Mouse (Mus musculus): ENCODE results near the gene Sh3pxd2a. TPM values are rescaled to one million over a fixed set of nuclear protein-coding genes. Genes with fewer than 3 reads are reported as not detected.

Gene Sh3pxd2a
- total and polyA plus RNA-seq, 3 experiments = 1.3 to 4.6 (median 3.2) TPM

DNA sequence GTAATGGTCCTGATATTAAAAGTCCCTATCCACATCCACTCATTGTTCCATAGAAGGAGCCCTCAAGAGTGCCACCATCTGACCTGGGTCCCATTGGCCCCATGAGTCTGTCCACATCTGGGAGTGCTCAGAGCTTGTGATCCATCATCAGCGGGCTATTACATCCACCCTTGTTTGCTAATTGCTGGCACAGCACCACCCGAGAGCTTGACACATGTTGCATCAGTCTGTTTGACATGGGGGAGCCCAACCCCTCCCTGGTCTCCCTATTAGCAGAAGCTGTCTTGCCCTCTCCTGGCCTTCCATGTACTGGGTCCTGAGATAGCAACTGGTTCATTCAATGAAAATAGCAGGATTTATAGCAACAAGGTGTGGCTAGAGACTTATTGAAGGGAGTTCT is 34.0 kb downstream of the Sh3pxd2a start:
- H3K9me3 ChIP-seq (replicated peaks; ENCODE audit: low read length) = peaks cover 1% of the 10 kb centered on the region
- H3K9ac ChIP-seq (ENCODE audit: insufficient read depth, low read depth) = no peak overlapping the region
- H3K4me2 ChIP-seq (ENCODE audit: insufficient read depth, low read depth, poor library complexity, severe bottlenecking) = no peak overlapping the region
- peaks cover 0 to 17% of the 10 kb centered on the region in 2 experiments for H3K36me3 ChIP-seq (replicated peaks in 1 of 2; ENCODE audit: control insufficient read depth in 1 of 2, insufficient read depth in 1 of 2, low read length in 1 of 2)
- dilution Hi-C loops (cut with MboI; ENCODE audit: extremely low pct_ligation_motif_present, extremely low pct_unique_long_range_greater_than_20kb, low sequenced_read_pairs) = no loop called here
- no peak for DNase-seq (ENCODE audit: extremely low read depth)
- H3K4me3 ChIP-seq (replicated peaks in 1 of 3; ENCODE audit: low read depth in 2 of 3, low read length in 2 of 3, poor library complexity in 1 of 3) = no peak overlapping the region
- H3K79me2 ChIP-seq (replicated peaks; ENCODE audit: control insufficient read depth, extremely low read depth, insufficient read depth, poor library complexity, severe bottlenecking) = no peaks in the 10 kb centered on the region
- TF ChIP-seq JUND (conservative IDR thresholded peaks at IDR 0.05; ENCODE audit: low read depth, low read length) (no peak), NRF1 (IDR thresholded peaks at IDR 0.05; ENCODE audit: low read depth, low read length) (no peak), ZC3H11A (IDR thresholded peaks at IDR 0.05; ENCODE audit: low read depth, low read length) (no peak), CHD2 (IDR thresholded peaks at IDR 0.05; ENCODE audit: low read length) (no peak), SIN3A (IDR thresholded peaks at IDR 0.05; ENCODE audit: low read length) (no peak), MYC (IDR thresholded peaks at IDR 0.05; ENCODE audit: low read depth, low read length) (no peak), IRF4 (IDR thresholded peaks at IDR 0.05; ENCODE audit: low read depth, low read length) (no peak), E2F4 (IDR thresholded peaks at IDR 0.05; ENCODE audit: insufficient replicate concordance, low read depth, low read length) (no peak), RAD21 (IDR thresholded peaks at IDR 0.05; ENCODE audit: low read depth, low read length) (no peak), HCFC1 (IDR thresholded peaks at IDR 0.05; ENCODE audit: low read depth, low read length) (no peak), TCF12 (IDR thresholded peaks at IDR 0.05; ENCODE audit: low read depth, low read length) (no peak), ZKSCAN1 (IDR thresholded peaks at IDR 0.05; ENCODE audit: borderline replicate concordance, low read depth, low read length) (no peak), CTCF (conservative IDR thresholded peaks at IDR 0.05 in 1 of 2, IDR thresholded peaks at IDR 0.05 in 1 of 2; ENCODE audit: low read depth in 2 of 2, low read length in 2 of 2) (no peak), UBTF (IDR thresholded peaks at IDR 0.05; ENCODE audit: low read depth, low read length) (no peak)
- peaks cover 10 to 13% of the 10 kb centered on the region in 2 experiments for H3K4me1 ChIP-seq (ENCODE audit: control insufficient read depth in 1 of 2, insufficient read depth in 2 of 2)
- in situ Hi-C loops (cut with MboI; ENCODE audit: low pct_ligation_motif_present, low pct_unique_long_range_greater_than_20kb, low sequenced_read_pairs) = no loop called here
- H3K27ac ChIP-seq (ENCODE audit: insufficient read depth, low read depth) = no peak overlapping the region
- no peaks in the 10 kb centered on the region for H3K27me3 ChIP-seq (replicated peaks)

DNA sequence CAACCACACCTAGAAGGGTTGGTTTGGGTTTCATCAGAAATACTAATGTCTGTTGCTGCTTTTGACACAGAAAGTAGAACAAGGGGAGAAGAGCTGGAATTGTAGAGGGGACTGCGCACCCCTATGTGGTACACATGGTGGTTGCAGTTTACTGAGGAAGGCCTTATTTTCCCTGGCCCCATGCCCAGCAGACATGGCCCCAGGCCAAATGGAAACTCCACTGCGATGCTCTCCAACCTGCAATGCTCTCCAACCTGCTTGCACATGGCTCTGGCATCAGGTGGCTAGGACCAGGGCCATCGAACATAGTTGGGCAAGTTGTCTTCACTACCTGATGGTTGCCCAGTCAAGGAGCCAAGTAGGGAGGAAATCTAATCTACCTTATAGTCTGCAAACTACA is 35.0 kb downstream of the Sh3pxd2a start:
- TF ChIP-seq E2F4 (IDR thresholded peaks at IDR 0.05; ENCODE audit: insufficient replicate concordance, low read depth, low read length) (no peak), ZMIZ1 (IDR thresholded peaks at IDR 0.05; ENCODE audit: low read depth, low read length) (no peak), JUND (conservative IDR thresholded peaks at IDR 0.05; ENCODE audit: low read depth, low read length) (no peak), SMC3 (IDR thresholded peaks at IDR 0.05; ENCODE audit: low read depth, low read length) (no peak), ZC3H11A (IDR thresholded peaks at IDR 0.05; ENCODE audit: low read depth, low read length) (no peak), CHD2 (IDR thresholded peaks at IDR 0.05; ENCODE audit: low read length) (no peak), PAX5 (IDR thresholded peaks at IDR 0.05; ENCODE audit: low read length) (no peak), MXI1 (IDR thresholded peaks at IDR 0.05; ENCODE audit: low read depth, low read length) (no peak), NRF1 (IDR thresholded peaks at IDR 0.05; ENCODE audit: low read depth, low read length) (no peak), EP300 (IDR thresholded peaks at IDR 0.05; ENCODE audit: low read length) (no peak), USF1 (IDR thresholded peaks at IDR 0.05; ENCODE audit: low read depth, low read length) (no peak), CTCF (conservative IDR thresholded peaks at IDR 0.05 in 1 of 2, IDR thresholded peaks at IDR 0.05 in 1 of 2; ENCODE audit: low read depth in 2 of 2, low read length in 2 of 2) (no peak), POLR2A (IDR thresholded peaks at IDR 0.05; ENCODE audit: low read depth, low read length) (no peak), MAX (IDR thresholded peaks at IDR 0.05; ENCODE audit: low read length) (no peak), ZNF384 (IDR thresholded peaks at IDR 0.05; ENCODE audit: low read depth, low read length) (no peak)
- Histone ChIP-seq H3K4me2 (ENCODE audit: insufficient read depth, low read depth, poor library complexity, severe bottlenecking) (no peak overlapping the region), H3K27me3 (replicated peaks) (no peaks in the 10 kb centered on the region), H3K79me2 (replicated peaks; ENCODE audit: control insufficient read depth, extremely low read depth, insufficient read depth, poor library complexity, severe bottlenecking) (no peaks in the 10 kb centered on the region), H3K4me3 (replicated peaks in 1 of 3; ENCODE audit: low read depth in 2 of 3, low read length in 2 of 3, poor library complexity in 1 of 3) (no peak overlapping the region), H3K9ac (ENCODE audit: insufficient read depth, low read depth) (no peak overlapping the region), H3K27ac (ENCODE audit: insufficient read depth, low read depth) (no peak overlapping the region), H3K9me3 (replicated peaks; ENCODE audit: low read length) (no peaks in the 10 kb centered on the region), H3K36me3 (replicated peaks in 1 of 2; ENCODE audit: control insufficient read depth in 1 of 2, insufficient read depth in 1 of 2, low read length in 1 of 2) (peaks cover 0 to 16% of the 10 kb centered on the region in 2 experiments), H3K4me1 (ENCODE audit: control insufficient read depth in 1 of 2, insufficient read depth in 2 of 2) (peaks cover 10 to 13% of the 10 kb centered on the region in 2 experiments)
- dilution Hi-C loops (cut with MboI; ENCODE audit: extremely low pct_ligation_motif_present, extremely low pct_unique_long_range_greater_than_20kb, low sequenced_read_pairs) (no loop called here), in situ Hi-C loops (cut with MboI; ENCODE audit: low pct_ligation_motif_present, low pct_unique_long_range_greater_than_20kb, low sequenced_read_pairs) (no loop called here)
- DNase-seq (ENCODE audit: extremely low read depth) = no peak

Data from CH12.LX (cell line).